Mouse (Mus musculus) erythroblast, embryonic 14.5 days (primary cell): ENCODE data around the gene Ubald1.

Experiments
- GATA1 ChIP-seq: IDR thresholded peaks from 2 replicates; pipeline ENCODE4 v1.6.1; 2012; ENCODE audit warnings: low read length, inconsistent platforms, mixed read lengths
- TAL1 ChIP-seq: IDR thresholded peaks from 3 replicates; pipeline ENCODE4 v1.6.1; 2012; ENCODE audit warnings: low read length, inconsistent platforms, mixed read lengths

GRCm38 (mm10) chr16:4837631-4838030 lies 42.5 kb downstream of the Ubald1 start:
- TF ChIP-seq GATA1 (no peak), TAL1 (no peak)
